Mouse (Mus musculus): ENCODE measurements around the gene Spen.

Gene Spen

DNA sequence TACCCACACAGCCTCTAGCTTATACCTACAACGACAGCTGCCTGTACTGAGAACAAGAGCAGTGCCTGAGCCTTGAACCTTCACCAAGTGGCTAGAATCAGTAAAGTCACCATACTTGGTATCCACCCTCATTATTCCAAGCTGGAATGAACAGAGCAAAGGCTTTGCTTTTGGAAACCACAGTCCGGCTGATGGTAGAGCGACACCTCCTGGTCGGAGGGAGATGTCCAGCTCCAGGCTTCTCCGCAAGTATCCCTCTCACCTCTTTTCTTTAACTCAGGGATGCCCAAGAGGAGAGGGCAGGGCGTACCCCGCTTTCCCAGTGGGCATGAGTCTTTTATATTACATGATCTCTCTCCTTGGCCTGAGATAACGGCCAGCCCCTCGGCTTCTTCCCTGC is 108.5 kb downstream of the Spen start:
- in situ Hi-C loops (cut with MboI, MseI): no loop called here

DNA sequence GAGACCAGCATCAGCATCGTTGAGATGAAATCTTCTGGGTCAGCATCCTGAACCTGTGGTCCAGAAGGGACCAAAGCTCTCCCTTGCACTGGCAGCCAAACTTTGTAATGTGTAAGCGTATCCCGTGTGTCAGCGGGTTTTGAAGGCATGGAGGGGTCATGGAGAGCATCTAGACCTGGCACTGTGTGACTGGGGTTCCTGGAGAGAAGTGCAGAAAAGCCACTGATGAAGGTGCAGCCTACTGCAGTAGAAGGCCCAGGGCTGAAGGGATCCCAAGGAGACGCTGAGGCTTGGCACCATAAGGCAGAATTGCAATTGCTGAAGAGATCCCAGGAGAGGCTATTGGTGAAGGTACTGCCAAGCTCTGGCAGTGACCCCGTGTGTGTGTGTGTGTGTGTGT is 109.0 kb downstream of the Spen start:
- in situ Hi-C loops (cut with MboI, MseI): no loop called here

DNA sequence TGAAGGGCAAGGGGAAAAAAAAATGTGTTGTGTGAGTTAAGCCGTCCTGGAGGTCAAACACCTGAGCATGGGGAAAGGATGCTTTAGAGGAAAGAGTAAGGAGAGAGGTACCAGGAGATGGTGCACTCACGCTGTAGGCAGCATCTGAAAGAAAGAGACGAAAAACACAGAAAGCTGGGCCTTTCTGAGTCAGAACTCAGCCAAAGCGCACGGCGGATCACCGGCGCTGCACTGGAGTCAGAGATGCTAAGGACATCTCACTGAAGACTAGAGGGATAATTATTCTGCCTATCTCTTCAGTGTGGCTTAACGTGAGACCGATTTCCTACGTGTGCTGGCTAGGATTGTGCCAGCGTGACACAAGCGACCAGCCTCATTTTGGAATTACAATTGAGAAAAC is 110.5 kb downstream of the Spen start:
- in situ Hi-C loops (cut with MboI, MseI): no loop called here

DNA sequence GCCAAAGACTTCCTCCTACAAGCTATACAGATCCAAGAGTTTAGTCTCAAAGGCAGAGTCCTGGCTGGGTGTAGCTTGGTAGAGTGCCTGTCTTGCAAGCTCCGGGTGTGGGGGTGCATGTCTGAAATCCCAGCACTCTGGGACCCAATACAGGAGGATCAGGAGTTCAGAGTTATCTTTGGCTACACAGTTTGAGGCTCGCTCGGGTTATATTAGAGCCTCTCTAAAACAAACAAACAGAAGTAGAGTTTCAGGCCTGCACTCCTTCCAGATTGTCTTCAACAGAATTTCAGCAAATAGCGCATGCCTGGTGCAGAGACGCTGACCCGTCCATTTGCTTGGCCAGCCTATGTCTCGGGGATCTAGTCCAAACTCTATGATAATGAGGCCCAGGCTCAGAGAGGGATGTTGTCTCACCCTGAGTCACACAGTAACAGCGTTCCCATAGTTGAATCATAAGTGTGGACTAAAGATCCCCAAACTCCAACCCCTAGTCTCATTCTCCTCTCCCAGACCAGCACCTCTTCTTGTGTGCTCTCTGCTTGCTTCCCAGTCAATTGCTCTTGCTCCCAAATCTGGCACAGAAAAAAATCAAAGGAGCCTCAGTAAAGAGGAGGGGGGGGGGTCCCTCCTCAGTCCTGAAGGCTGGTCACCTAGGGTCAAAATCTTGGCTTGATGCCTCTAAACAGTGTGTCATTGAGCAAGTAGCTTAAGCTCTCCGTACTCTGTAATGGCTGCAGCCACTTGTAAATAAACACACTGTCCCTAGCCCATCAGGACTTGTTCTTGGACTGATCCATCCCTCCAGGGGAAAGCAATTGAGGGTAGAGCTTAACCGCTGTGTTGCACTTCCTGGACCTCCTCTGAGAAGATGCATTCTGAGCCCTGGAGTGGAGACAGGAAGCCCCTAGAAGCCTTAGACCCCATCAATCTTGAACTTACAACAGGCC is 111.3 kb downstream of the Spen start:
- in situ Hi-C loops (cut with MboI, MseI): no loop called here

DNA sequence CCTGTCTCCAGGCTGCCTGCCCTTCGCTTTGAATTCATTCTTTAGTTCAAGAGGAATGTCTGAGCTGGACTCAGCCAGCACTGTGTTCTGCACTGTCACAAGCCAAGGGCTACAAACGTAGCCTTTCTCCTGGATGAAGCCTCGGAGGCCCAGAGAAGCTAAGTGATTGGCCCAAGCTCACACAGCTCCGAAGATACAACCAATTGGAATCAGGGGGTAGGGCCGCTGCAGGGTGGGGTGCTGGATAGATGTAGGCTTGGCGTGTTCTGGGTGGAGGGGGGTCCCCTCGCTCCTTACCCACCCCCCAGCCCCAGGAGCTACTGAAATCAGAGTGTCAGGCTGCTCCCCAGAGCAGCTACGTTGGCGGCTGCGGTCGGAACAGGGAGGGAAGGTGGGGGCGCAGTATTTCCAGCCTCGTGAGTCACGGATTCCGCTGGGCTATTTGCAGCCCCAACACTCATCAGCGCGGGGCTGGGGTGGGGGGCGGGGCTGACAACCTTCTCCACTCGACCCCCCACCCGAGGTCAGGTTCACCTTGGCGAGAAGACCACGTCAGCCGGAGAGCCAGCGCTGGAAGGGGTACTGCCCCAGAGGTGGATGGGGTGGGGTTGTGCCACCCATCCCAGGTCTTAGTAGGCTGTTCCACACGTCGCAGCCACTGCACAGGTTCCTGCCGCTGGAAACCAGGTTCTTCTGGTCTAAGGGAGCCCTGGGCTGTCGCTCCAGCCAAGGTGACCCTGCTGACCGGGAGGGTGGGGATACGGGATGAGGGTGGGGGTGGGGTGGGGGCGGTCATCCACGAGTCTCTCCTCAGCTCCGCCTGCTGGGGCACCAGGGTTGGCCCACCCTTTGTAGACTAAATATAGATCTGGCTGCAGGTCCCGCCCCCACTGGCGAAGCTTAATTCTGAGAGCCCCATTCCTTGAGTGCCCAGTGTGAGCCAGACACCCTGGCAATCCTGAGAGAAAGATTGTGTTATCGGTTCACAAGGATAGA is 112.6 kb downstream of the Spen start:
- in situ Hi-C loops (cut with MboI, MseI): no loop called here

DNA sequence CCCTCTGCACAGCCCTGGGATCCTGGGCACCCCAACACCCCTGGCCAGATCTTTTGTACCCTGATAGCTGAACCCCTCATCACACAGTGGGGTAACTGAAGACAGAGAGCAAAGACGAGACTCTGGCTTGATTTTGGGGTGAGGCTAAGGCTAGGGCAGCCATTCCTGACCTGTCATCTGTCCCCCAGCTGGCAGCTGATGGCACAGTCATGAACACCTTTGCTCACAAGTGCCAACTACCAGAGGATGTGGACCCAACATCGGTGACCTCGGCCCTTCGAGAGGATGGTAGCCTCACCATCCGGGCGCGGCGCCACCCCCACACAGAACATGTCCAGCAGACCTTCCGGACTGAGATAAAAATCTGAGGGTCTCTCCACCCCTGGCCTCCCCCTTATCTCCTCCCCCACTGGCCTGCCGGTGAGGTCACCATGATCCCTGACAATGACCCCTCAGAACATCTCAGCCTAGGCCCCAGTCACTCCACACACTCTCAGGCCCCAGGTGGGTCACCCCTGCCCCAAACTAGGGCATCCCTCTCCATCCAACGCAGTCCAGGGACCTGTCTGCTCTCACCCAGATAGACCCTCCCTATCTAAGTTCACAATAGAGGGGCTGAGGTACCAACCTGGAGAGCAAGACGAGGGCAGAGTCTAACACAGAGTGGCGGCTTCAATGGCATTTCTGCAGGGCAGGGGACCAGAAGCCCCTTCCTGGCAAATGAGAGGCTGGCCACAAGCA is 114.5 kb downstream of the Spen start:
- in situ Hi-C loops (cut with MboI, MseI): no loop called here

DNA sequence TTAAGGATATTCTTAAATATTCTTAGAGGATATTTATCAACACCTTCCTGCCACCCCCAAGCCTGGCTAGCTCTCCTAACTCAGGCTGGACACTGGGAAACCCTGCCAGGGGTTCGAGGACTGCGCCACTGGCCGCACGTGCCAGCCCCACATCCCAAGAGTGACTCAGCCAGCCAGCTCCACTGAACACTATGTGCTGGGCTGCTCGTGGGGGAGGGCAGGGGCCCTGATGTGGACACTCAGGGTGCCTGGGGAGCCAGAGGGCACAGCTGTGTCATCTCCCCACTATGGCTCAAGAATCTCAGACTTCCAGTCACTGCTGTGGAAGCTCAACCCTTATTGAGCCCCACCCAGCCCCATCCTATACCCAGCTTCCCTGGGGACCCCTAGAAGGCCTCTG is 115.1 kb downstream of the Spen start:
- in situ Hi-C loops (cut with MboI, MseI): no loop called here

DNA sequence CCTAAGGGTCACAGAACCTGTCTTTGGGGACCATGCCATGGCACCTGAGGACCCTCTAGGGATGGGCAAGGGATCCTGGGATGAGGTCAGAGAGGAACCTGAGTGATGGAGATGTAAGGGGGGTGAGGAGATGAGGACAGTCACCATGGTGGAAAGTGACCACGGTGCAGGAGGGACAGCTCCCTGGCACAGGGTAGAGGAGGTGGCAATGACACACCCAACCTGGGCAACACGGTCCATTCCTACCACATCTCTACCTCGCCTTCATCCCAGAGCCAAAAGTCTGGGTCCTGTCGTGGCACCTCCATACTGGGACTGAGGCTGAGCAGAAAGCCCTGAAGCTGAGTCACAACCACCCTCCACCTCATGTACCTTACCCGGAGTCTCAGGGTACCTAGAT is 115.6 kb downstream of the Spen start:
- in situ Hi-C loops (cut with MboI, MseI): no loop called here

DNA sequence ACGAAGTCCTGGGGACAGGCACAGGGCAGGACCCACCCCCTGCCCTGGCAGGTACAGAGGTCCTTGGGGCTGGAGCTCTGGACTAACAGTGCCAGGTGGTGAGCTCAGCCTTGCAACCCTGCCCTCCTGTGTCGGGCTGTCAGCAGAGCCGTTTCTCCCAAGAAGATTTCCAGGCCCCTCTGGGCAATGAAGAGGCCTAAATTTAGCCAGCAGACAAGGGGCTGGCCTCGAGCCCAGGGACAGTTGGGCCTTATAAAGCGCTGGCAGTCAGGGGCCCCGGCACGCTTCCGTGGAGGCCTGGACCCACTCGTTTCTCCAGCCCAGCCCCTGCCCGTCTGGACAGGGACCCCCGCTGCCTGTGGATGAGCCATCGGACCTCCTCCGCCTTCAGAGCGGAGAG is 117.0 kb downstream of the Spen start:
- in situ Hi-C loops (cut with MboI, MseI): no loop called here

DNA sequence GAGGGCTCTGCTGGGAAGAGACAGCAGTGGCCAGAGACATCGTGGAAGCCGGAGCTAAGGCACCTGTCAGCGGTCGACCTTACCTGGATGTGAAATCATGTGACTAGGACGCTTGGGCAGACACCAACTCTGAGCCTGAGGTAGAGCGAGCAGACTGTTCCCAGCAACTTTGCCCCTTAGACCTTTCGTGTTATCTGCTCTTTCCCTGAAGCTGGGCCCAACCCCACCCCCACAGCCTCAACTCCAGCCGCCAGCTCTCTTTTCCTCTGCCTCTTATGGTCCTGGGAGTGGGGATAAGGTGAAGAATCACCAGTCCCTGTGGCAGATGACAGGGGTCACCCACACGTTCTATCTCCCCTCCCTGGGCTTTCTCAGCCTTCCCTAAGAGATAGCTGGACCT is 117.5 kb downstream of the Spen start:
- in situ Hi-C loops (cut with MboI, MseI): no loop called here

DNA sequence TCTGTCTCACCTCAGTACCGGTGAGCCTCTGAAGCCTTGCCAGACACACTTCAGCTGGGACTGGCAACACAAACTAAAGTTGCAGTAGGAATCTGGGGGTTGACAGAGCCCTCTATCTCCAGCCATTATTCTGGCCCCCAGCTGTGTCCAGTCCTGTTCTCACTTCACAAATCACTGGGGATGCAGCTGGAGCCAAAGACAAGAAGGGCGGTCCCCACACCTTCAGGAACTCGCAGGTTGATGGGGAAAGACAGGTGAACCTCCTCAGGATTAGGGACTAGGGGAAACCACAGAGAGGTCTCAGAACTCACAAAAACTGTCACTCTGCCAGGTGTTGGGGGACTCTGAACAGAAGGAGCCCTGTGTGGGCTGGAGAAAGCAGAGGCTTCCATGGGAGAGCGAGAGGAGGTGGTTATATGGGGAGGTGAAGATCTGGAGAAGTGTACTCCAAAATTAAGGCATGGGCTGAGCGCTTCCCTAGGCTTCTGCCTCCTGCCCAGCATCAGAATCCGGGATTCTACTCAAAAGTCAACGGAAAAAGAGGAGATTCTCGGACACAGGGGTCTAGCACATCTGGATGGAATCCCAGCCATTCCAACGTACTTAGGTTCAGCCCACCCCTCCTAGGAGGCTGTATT is 118.1 kb downstream of the Spen start, which contains the start of gene Hspb7:
Gene Hspb7 (plus strand): TSS at position 588 of the 638 bp plus-strand sequence.
- in situ Hi-C loops (cut with MboI, MseI): no loop called here

DNA sequence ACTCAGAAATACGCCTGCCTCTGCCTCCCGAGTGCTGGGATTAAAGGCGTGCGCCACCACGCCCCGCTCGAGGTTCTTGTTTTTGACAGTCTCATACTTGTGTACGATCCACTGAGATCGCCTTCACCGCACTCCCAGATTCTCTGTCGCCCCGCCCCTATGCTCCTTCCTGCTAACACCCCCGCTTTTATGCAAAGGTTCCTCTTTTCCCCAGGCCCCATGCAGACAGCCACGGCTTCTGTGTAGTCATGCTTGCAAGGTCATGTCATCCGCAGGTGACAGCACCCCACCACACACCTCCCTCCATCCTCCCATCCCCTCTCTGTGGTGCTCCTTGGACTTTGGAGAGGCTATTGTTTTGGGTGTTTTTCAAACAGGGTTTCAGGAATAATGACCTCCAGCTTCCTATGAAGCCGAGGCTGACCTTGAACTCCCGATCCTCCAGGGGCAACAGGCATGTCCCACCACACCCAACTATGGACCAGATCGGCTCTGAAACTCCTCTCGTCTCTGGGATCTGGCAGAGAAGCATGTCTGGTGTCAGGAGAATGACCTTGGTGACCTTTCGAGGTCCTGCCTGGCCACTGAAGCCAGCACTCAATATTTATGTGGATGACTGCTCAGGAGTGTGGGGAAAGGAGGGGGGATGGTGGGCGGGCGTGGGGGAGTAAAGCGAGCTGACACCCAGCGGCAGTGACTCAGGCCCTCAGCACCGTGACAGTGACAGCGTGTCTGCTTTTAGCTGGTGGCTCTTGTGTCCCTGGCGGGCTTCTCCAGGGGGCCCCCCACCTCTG is 118.8 kb downstream of the Spen start:
- in situ Hi-C loops (cut with MboI, MseI): no loop called here

All from T-helper 17 cell (primary cell).